Mouse (Mus musculus) adrenal gland, postnatal 0 days (tissue): Measurements from ENCODE around the gene B020031M17Rik. TPM values are rescaled to one million over a fixed set of nuclear protein-coding genes. Genes with fewer than 3 reads are reported as not detected.

Source experiments
- polyA plus RNA-seq: library from polyadenylated mRNA; unstranded; fragments of >200 nt; fragmentation: Nextera tagmentation; extraction: Ambion mirVana; gene quantifications from 2 replicates; pipeline ENCODE4 v1.2.1, GENCODE M21; 2015

B020031M17Rik gene
- polyA plus RNA-seq = not detected in 2 replicates

DNA sequence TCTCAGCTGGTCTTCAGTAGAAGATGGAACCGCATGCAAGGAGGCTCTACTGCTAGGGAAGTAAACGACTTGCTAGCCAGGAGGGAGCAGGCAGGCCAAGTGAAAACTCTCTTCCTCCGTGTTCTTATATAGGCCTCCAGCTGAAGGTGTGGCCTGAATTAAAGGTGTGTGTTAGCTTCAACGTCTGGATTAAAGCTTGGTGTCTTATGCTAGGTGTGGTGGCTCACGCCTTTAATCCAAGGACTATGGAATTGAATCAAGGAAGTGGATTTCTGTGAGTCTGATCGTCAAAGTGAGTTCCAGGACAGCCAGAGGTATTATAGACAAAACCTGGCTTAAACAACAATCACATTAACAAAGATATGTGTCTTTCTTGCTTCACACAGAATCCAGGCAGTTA, at the start of gene B020031M17Rik:
Gene B020031M17Rik (minus strand): TSS at position 101 of the 400 bp plus-strand sequence.

DNA sequence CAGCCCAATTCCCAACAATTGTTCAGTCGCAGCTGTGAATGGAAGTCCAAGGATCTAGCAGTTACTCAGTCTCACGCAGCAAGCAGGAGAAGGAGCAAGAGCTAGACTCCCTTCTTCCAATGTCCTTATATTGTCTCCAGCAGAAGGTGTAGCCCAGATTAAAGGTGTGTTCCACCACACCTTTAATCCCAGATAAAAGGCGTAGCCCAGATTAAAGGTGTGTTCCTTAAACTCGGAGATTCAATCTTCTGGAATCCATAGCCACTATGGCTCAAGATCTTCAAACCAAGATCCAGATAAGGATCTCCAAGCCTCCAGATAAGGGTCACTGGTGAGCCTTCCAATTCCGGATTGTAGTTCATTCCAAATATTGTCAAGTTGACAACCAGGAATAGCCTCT, 21.4 kb downstream of the B020031M17Rik start, which contains the start of gene Gm21761:
Gene Gm21761 (minus strand): TSS at position 101 of the 400 bp plus-strand sequence.

Other genes starting within 250 kb of the B020031M17Rik start
- gene Nim1k, start 194.9 kb downstream of the B020031M17Rik start, polyA plus RNA-seq = 3.0 and 4.6 TPM in 2 replicates
- 28.3 and 34.7 TPM in 2 replicates for gene Zfp131, start 159.9 kb downstream of the B020031M17Rik start, polyA plus RNA-seq
- gene AF067063, start 120.6 kb downstream of the B020031M17Rik start, polyA plus RNA-seq = not detected in 2 replicates
- not detected in 2 replicates for gene D13Ertd608e, start 114.8 kb downstream of the B020031M17Rik start, polyA plus RNA-seq
- not detected in 2 replicates for gene Tcstv1, start 56.0 kb downstream of the B020031M17Rik start, polyA plus RNA-seq
- gene Gm21761, start 21.5 kb downstream of the B020031M17Rik start, polyA plus RNA-seq = not detected in 2 replicates
- not detected in 2 replicates for gene Gm36079, start 76.2 kb upstream of the B020031M17Rik start, polyA plus RNA-seq
- gene Gm21188, start 101.4 kb upstream of the B020031M17Rik start, polyA plus RNA-seq = 0.40 and 0.49 TPM in 2 replicates
- not detected in 2 replicates for gene Gm20767, start 189.4 kb upstream of the B020031M17Rik start, polyA plus RNA-seq
- gene Gm21818, start 221.6 kb upstream of the B020031M17Rik start, polyA plus RNA-seq = not detected in 2 replicates